Mouse (Mus musculus): Measurements from ENCODE around the gene Ephb2.

DNA sequence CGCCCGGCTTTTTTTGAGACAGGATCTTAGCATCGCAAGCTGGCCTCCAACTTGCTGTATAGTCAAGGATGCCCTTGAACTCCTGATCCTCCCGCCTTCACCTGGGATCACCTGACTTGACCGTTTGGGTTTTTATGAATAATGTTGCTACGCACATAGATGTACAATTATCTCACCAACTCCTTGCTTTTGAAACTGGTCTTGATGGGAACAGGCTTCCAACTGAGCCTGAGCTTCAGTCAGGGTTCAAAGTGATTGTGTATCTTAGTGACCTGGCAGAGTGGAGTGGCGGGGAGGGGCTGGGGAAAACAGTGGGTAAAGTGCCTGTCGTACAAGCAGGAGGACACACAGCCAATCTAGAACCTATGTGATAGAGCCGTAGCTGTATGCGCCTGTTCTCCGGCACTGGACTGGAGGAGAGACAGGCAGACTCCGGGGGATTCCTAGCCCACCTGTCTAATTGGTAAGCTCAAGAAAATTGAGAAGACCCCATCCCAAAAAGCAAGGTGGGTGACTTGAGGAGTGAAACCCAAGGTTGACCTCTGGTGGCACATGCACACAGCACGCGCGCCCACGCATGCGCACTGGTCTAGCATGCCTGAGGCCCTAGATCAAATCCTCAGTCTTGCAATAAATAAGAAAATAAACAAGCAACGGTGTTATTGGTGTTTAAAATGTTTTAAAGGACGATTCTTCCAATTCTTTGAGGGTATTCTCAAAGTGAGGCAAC, 229.9 kb downstream of the Ephb2 start:
- TF ChIP-seq E2F4 (IDR thresholded peaks at IDR 0.05; ENCODE audit: insufficient replicate concordance, low read depth, low read length) (no peak), CTCF (conservative IDR thresholded peaks at IDR 0.05 in 1 of 2, IDR thresholded peaks at IDR 0.05 in 1 of 2; ENCODE audit: low read depth in 2 of 2, low read length in 2 of 2) (no peak), POLR2A (IDR thresholded peaks at IDR 0.05; ENCODE audit: low read depth, low read length) (no peak), HCFC1 (IDR thresholded peaks at IDR 0.05; ENCODE audit: low read depth, low read length) (no peak), TCF12 (IDR thresholded peaks at IDR 0.05; ENCODE audit: low read depth, low read length) (no peak), CHD2 (IDR thresholded peaks at IDR 0.05; ENCODE audit: low read length) (no peak), SIN3A (IDR thresholded peaks at IDR 0.05; ENCODE audit: low read length) (no peak), UBTF (IDR thresholded peaks at IDR 0.05; ENCODE audit: low read depth, low read length) (no peak), EP300 (IDR thresholded peaks at IDR 0.05; ENCODE audit: low read length) (no peak), MAFK (IDR thresholded peaks at IDR 0.05; ENCODE audit: insufficient replicate concordance, low read length) (no peak), ZC3H11A (IDR thresholded peaks at IDR 0.05; ENCODE audit: low read depth, low read length) (no peak)
